Mouse (Mus musculus): ENCODE results near the gene Cul4a. TPM values are rescaled to one million over a fixed set of nuclear protein-coding genes. Genes with fewer than 3 reads are reported as not detected.

Gene Cul4a
- polyA plus RNA-seq, 1 experiment from 2014 or later: 74.6 TPM

- no peak overlapping the region for H3K27ac ChIP-seq
- ATAC-seq (ENCODE audit: low FRiP score) (no peak), DNase-seq (ENCODE audit: low spot score) (no peak)
- no peak overlapping the region for H3K4me2 ChIP-seq (replicated peaks)
- H3K9me3 ChIP-seq (ENCODE audit: control insufficient read depth, low read length): no peaks in the 10 kb centered on the region
- H3K4me1 ChIP-seq (replicated peaks; ENCODE audit: control insufficient read depth, insufficient read depth, low read length): peaks cover 10% of the 10 kb centered on the region
- H3K27me3 ChIP-seq (ENCODE audit: control insufficient read depth, insufficient read depth, low read length): no peaks in the 10 kb centered on the region
- no peak overlapping the region for H3K9ac ChIP-seq
- no peak overlapping the region for H3K4me3 ChIP-seq (replicated peaks; ENCODE audit: low read length)
- WGBS: 74% methylated on average over 9 of the region's 9 CpGs
- peaks cover 6% of the 10 kb centered on the region; the same call in 1 of the 2 replicates for H3K36me3 ChIP-seq (replicated peaks; ENCODE audit: control insufficient read depth, insufficient read depth)
Observed at GRCm38 (mm10) chr8:13155358-13155757, 49.9 kb downstream of the Cul4a start.

- DNase-seq (ENCODE audit: low spot score) (no peak), ATAC-seq (ENCODE audit: low FRiP score) (no peak)
- H3K36me3 ChIP-seq (replicated peaks; ENCODE audit: control insufficient read depth, insufficient read depth): no peaks in the 10 kb centered on the region
- WGBS: 77% methylated on average over 12 of the region's 12 CpGs
- H3K4me3 ChIP-seq (replicated peaks; ENCODE audit: low read length): no peak overlapping the region
- peaks cover 15% of the 10 kb centered on the region for H3K4me1 ChIP-seq (replicated peaks; ENCODE audit: control insufficient read depth, insufficient read depth, low read length)
- no peak overlapping the region for H3K27ac ChIP-seq
- H3K4me2 ChIP-seq (replicated peaks): no peak overlapping the region
- H3K9ac ChIP-seq: no peak overlapping the region
- H3K27me3 ChIP-seq (ENCODE audit: control insufficient read depth, insufficient read depth, low read length): no peaks in the 10 kb centered on the region
- no peaks in the 10 kb centered on the region for H3K9me3 ChIP-seq (ENCODE audit: control insufficient read depth, low read length)
Observed at GRCm38 (mm10) chr8:13156327-13157097, 51.1 kb downstream of the Cul4a start.

- Histone ChIP-seq H3K4me2 (replicated peaks) (peak within 1 kb of the TSS; percentile 97), H3K4me3 (replicated peaks; ENCODE audit: low read length) (peak within 1 kb of the TSS; percentile 98), H3K27me3 (ENCODE audit: control insufficient read depth, insufficient read depth, low read length) (no peaks in the 10 kb centered on the region), H3K36me3 (replicated peaks; ENCODE audit: control insufficient read depth, insufficient read depth) (no peaks in the 10 kb centered on the region), H3K9ac (peak within 1 kb of the TSS; percentile 99), H3K4me1 (replicated peaks; ENCODE audit: control insufficient read depth, insufficient read depth, low read length) (peaks cover 18% of the 10 kb centered on the region), H3K27ac (peak within 1 kb of the TSS; percentile 71), H3K9me3 (ENCODE audit: control insufficient read depth, low read length) (no peaks in the 10 kb centered on the region)
- ATAC-seq (ENCODE audit: low FRiP score): peak; percentile 98
- WGBS: 2% methylated on average over 35 of the region's 50 CpGs
- peak; percentile 100 for DNase-seq (ENCODE audit: low spot score)
Observed at GRCm38 (mm10) chr8:13158718-13159376, 53.4 kb downstream of the Cul4a start, which contains the start of gene Lamp1. TSS of gene Lamp1 (plus strand) at chr8:13159161.

- Histone ChIP-seq H3K27ac (peak overlapping the region; percentile 27; the same call in 1 of the 2 replicates), H3K9me3 (ENCODE audit: control insufficient read depth, low read length) (no peaks in the 10 kb centered on the region), H3K4me3 (replicated peaks; ENCODE audit: low read length) (peak overlapping the region; percentile 98), H3K9ac (peak overlapping the region; percentile 99), H3K36me3 (replicated peaks; ENCODE audit: control insufficient read depth, insufficient read depth) (no peaks in the 10 kb centered on the region), H3K4me1 (replicated peaks; ENCODE audit: control insufficient read depth, insufficient read depth, low read length) (peaks cover 18% of the 10 kb centered on the region), H3K4me2 (replicated peaks) (peak overlapping the region; percentile 97), H3K27me3 (ENCODE audit: control insufficient read depth, insufficient read depth, low read length) (no peaks in the 10 kb centered on the region)
- DNase-seq (ENCODE audit: low spot score): no peak
- WGBS: under 1% methylated on average over 46 of the region's 49 CpGs
- ATAC-seq (ENCODE audit: low FRiP score): peak; percentile 70
Observed at GRCm38 (mm10) chr8:13159377-13159881, 54.0 kb downstream of the Cul4a start.

- Histone ChIP-seq H3K36me3 (replicated peaks; ENCODE audit: control insufficient read depth, insufficient read depth) (no peaks in the 10 kb centered on the region), H3K27me3 (ENCODE audit: control insufficient read depth, insufficient read depth, low read length) (no peaks in the 10 kb centered on the region), H3K4me2 (replicated peaks) (peak overlapping the region; percentile 97; the same call in 1 of the 2 replicates), H3K9ac (no peak overlapping the region), H3K9me3 (ENCODE audit: control insufficient read depth, low read length) (no peaks in the 10 kb centered on the region), H3K4me1 (replicated peaks; ENCODE audit: control insufficient read depth, insufficient read depth, low read length) (peaks cover 18% of the 10 kb centered on the region), H3K27ac (no peak overlapping the region), H3K4me3 (replicated peaks; ENCODE audit: low read length) (no peak overlapping the region)
- ATAC-seq (ENCODE audit: low FRiP score): no peak
- no peak for DNase-seq (ENCODE audit: low spot score)
- 92% methylated on average over 3 of the region's 3 CpGs for WGBS
Observed at GRCm38 (mm10) chr8:13160691-13161090, 55.3 kb downstream of the Cul4a start.

GRCm38 (mm10) chr8:13162098-13162497, 56.7 kb downstream of the Cul4a start:
- ATAC-seq (ENCODE audit: low FRiP score): no peak
- DNase-seq (ENCODE audit: low spot score): no peak
- no peaks in the 10 kb centered on the region for H3K9me3 ChIP-seq (ENCODE audit: control insufficient read depth, low read length)
- H3K4me2 ChIP-seq (replicated peaks): no peak overlapping the region
- H3K27ac ChIP-seq: no peak overlapping the region
- H3K9ac ChIP-seq: no peak overlapping the region
- no peaks in the 10 kb centered on the region for H3K27me3 ChIP-seq (ENCODE audit: control insufficient read depth, insufficient read depth, low read length)
- no peak overlapping the region for H3K4me3 ChIP-seq (replicated peaks; ENCODE audit: low read length)
- 73% methylated on average over 6 of the region's 6 CpGs for WGBS
- peaks cover 18% of the 10 kb centered on the region for H3K4me1 ChIP-seq (replicated peaks; ENCODE audit: control insufficient read depth, insufficient read depth, low read length)
- H3K36me3 ChIP-seq (replicated peaks; ENCODE audit: control insufficient read depth, insufficient read depth): peaks cover 7% of the 10 kb centered on the region

- no peak for DNase-seq (ENCODE audit: low spot score)
- H3K27me3 ChIP-seq (ENCODE audit: control insufficient read depth, insufficient read depth, low read length): no peaks in the 10 kb centered on the region
- no peaks in the 10 kb centered on the region for H3K9me3 ChIP-seq (ENCODE audit: control insufficient read depth, low read length)
- peaks cover 15% of the 10 kb centered on the region for H3K4me1 ChIP-seq (replicated peaks; ENCODE audit: control insufficient read depth, insufficient read depth, low read length)
- H3K36me3 ChIP-seq (replicated peaks; ENCODE audit: control insufficient read depth, insufficient read depth): peaks cover 22% of the 10 kb centered on the region
- H3K9ac ChIP-seq: no peak overlapping the region
- no peak overlapping the region for H3K4me2 ChIP-seq (replicated peaks)
- ATAC-seq (ENCODE audit: low FRiP score): no peak
- no peak overlapping the region for H3K27ac ChIP-seq
- H3K4me3 ChIP-seq (replicated peaks; ENCODE audit: low read length): no peak overlapping the region
- 91% methylated on average over 1 of the region's 1 CpGs for WGBS
Observed at GRCm38 (mm10) chr8:13163563-13163962, 58.1 kb downstream of the Cul4a start.

- Histone ChIP-seq H3K4me1 (replicated peaks; ENCODE audit: control insufficient read depth, insufficient read depth, low read length) (peaks cover 13% of the 10 kb centered on the region), H3K9ac (no peak overlapping the region), H3K27me3 (ENCODE audit: control insufficient read depth, insufficient read depth, low read length) (no peaks in the 10 kb centered on the region), H3K36me3 (replicated peaks; ENCODE audit: control insufficient read depth, insufficient read depth) (peaks cover 30% of the 10 kb centered on the region), H3K4me3 (replicated peaks; ENCODE audit: low read length) (no peak overlapping the region), H3K27ac (no peak overlapping the region), H3K9me3 (ENCODE audit: control insufficient read depth, low read length) (no peaks in the 10 kb centered on the region), H3K4me2 (replicated peaks) (no peak overlapping the region)
- ATAC-seq (ENCODE audit: low FRiP score) (no peak), DNase-seq (ENCODE audit: low spot score) (no peak)
- WGBS: 93% methylated on average over 5 of the region's 5 CpGs
Observed at GRCm38 (mm10) chr8:13164361-13164760, 58.9 kb downstream of the Cul4a start.

GRCm38 (mm10) chr8:13170510-13170909, 65.1 kb downstream of the Cul4a start:
- 83% methylated on average over 1 of the region's 1 CpGs for WGBS
- Histone ChIP-seq H3K4me2 (replicated peaks) (no peak overlapping the region), H3K4me3 (replicated peaks; ENCODE audit: low read length) (no peak overlapping the region), H3K27ac (no peak overlapping the region), H3K4me1 (replicated peaks; ENCODE audit: control insufficient read depth, insufficient read depth, low read length) (no peaks in the 10 kb centered on the region), H3K9ac (no peak overlapping the region), H3K36me3 (replicated peaks; ENCODE audit: control insufficient read depth, insufficient read depth) (peaks cover 91% of the 10 kb centered on the region), H3K27me3 (ENCODE audit: control insufficient read depth, insufficient read depth, low read length) (no peaks in the 10 kb centered on the region), H3K9me3 (ENCODE audit: control insufficient read depth, low read length) (no peaks in the 10 kb centered on the region)
- DNase-seq (ENCODE audit: low spot score): no peak
- no peak for ATAC-seq (ENCODE audit: low FRiP score)
